Mouse (Mus musculus) left cerebral cortex, postnatal 36 days (tissue): ENCODE data around the gene Ptov1. TPM values are rescaled to one million over a fixed set of nuclear protein-coding genes. Genes with fewer than 3 reads are reported as not detected.
"Not testable (repeated sequence)": the region's sequence is repeated elsewhere in the genome, so short reads cannot be mapped to it uniquely, and the experiment has no call there.

ENCODE experiments used
- DNase-seq, 2 experiments: peaks; one replicate each; pipeline ENCODE4 v3.0.0; 2021 to 2022; ENCODE audit warnings: low spot score in 2 of 2, mixed read lengths in 1 of 2
- intact Hi-C: fragments of 180-260 bp; cut with DNase I; formaldehyde crosslinking; loops from one replicate; pipeline ENCODE4 v1.15.1; 2025
- total RNA-seq, 2 experiments: library from RNA; stranded (reverse); gene quantifications; 2 replicates each; pipeline ENCODE4 v1.2.3; 2021

Gene Ptov1
- total RNA-seq, 2 experiments from 2014 or later: 284 to 285 TPM

DNA sequence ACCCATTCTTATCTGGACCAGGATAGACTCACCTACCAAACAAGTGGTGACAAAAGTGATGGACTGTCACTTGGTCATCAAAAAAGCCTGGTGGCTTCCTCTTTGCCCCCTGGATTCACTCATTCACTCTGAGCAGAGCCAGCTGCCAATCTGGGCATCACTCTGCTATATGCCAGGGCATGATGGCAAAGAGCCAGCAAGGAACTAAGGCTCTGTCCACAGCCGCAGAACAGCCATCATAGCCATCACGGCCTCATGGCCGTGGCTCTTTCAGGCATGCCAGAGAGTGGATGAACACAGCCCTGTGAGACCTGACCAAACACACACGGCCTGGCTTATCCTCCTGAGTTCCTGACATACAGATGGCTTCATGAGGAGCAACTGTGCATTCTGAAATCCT lies 21.1 kb upstream of the Ptov1 start:
- DNase-seq: no peak
- intact Hi-C loops: loop anchor here (2.0 kb wide), 1 partner anchor 20 kb away; no protein-coding TSS in a partner anchor

- no peak for DNase-seq
- intact Hi-C loops: loop anchor here (2.0 kb wide), 1 partner anchor 19 kb away; no protein-coding TSS in a partner anchor
Observed at GRCm38 (mm10) chr7:44890180-44890579, 20.6 kb upstream of the Ptov1 start.

- intact Hi-C loops: no loop called here
- DNase-seq: no peak
Observed at GRCm38 (mm10) chr7:44888256-44889105, 18.9 kb upstream of the Ptov1 start.

DNA sequence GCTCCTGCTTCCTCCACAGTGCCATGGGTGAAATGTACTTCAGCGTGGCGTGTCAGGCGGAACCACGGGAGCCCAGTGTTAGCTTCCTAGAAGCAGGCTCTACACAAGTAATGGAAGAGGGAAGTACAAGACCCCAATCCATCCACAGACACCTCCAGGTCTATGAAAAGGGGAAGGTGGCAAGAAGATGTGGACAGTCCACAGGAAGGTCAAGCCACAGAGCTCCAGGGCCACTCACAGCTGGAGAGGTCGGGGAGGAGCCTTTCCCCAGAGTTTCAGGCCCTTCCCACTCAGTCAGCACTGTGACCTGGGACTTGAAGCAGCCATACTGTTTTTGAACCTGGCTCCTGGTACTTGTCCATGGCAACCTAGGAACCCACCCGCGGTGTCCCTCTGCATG lies 17.4 kb upstream of the Ptov1 start:
- no peak for DNase-seq
- intact Hi-C loops: no loop called here

DNA sequence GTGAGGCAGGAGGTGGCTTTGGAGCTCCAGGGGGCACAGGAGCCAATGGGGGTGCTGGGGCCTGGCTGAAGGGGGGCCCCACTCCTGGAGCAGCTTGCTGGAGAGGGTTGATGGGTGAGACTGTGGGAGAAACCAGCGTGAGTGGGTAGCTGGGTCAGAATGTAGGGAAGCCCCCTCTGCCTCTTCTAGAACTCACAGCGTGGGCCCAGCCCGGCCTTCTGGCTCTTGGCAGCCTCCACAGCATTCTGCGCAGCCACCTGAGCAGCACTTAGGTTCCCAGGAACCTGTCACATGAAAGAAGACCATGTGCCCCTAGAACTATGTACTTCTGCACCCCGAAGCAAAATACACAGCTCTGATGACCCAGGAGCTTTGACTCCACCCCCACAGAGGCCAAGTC lies 15.0 kb upstream of the Ptov1 start:
- intact Hi-C loops: no loop called here
- DNase-seq: no peak

DNA sequence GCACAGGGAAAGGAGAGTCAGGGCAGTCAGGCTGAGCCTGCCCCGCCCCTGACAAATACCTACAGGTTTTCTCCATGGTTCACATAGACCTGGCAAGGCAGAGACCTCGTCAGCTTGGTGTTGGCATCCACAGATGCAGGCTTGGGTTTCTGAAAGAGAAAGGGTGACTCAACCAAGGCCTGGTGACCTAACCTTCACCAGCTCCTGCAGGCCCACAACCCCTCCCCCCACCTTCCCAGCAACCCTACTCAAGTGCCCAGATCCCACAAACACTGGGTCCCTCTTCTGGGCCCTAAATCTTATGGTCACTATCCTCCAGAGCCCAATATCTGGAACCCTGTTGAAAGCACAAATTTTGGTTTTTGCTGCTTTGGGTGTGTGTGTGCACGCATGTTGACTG lies 13.4 kb upstream of the Ptov1 start:
- intact Hi-C loops: no loop called here
- DNase-seq: no peak

- DNase-seq: no peak
- intact Hi-C loops: no loop called here
Observed at GRCm38 (mm10) chr7:44877833-44878232, 8.2 kb upstream of the Ptov1 start.

GRCm38 (mm10) chr7:44871774-44872173 lies 2.2 kb upstream of the Ptov1 start:
- intact Hi-C loops: loop anchor here (2.0 kb wide), 1 partner anchor 19 kb away; no protein-coding TSS in a partner anchor

DNA sequence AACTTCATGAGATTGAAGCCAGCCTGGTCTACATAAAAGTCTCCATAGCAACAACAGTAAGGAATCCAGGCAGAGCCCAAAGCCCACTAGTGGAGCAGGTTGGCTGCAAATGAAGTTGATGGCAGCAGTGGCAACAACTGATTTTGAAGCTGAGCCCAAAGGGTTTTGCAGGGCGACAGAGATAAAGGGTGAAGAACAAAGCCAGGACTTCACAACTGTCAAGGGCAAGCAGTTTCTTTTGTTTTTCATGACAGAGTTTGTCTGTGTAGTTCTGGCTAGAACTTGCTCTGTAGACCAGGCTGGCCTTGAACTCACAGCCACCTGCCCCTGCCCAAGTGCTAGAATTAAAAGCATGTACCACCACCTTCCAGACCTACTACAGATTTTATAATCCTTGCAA lies 1.6 kb upstream of the Ptov1 start:
- intact Hi-C loops: loop anchor here (2.0 kb wide), 1 partner anchor 20 kb away; no protein-coding TSS in a partner anchor

More at GRCm38 (mm10) chr7:44871774-44872173, 2.2 kb upstream of the Ptov1 start:
- DNase-seq: not testable (repeated sequence)

GRCm38 (mm10) chr7:44870614-44871013 lies 1.0 kb upstream of the Ptov1 start:
- intact Hi-C loops: loop anchor here (2.0 kb wide), 1 partner anchor 20 kb away; no protein-coding TSS in a partner anchor
- no peak for DNase-seq

More for the DNA sequence above, 1.6 kb upstream of the Ptov1 start:
- no peak for DNase-seq

- intact Hi-C loops: loop anchor here (1.0 kb wide), 1 partner anchor 20 kb away; the partner anchor contains the start of gene Tbc1d17
- DNase-seq: peak in 1 of 2 experiments; percentile 69
Observed at GRCm38 (mm10) chr7:44868919-44869696, 480 bp downstream of the Ptov1 start.

GRCm38 (mm10) chr7:44868465-44868864 lies 1.1 kb downstream of the Ptov1 start:
- no peak for DNase-seq
- intact Hi-C loops: no loop called here

- intact Hi-C loops: no loop called here
- no peak for DNase-seq
Observed at GRCm38 (mm10) chr7:44867802-44868201, 1.8 kb downstream of the Ptov1 start.

- intact Hi-C loops: no loop called here
- no peak for DNase-seq
Observed at GRCm38 (mm10) chr7:44867010-44867702, 2.4 kb downstream of the Ptov1 start.

GRCm38 (mm10) chr7:44866276-44867009 lies 3.1 kb downstream of the Ptov1 start:
- intact Hi-C loops: no loop called here
- DNase-seq: no peak

GRCm38 (mm10) chr7:44864595-44865542 lies 4.7 kb downstream of the Ptov1 start:
- no peak for DNase-seq
- intact Hi-C loops: no loop called here

GRCm38 (mm10) chr7:44863982-44864494 lies 5.5 kb downstream of the Ptov1 start:
- no peak for DNase-seq
- intact Hi-C loops: no loop called here

GRCm38 (mm10) chr7:44863210-44863609 lies 6.4 kb downstream of the Ptov1 start:
- no peak for DNase-seq
- intact Hi-C loops: no loop called here
